Mouse (Mus musculus) urinary bladder, postnatal 25 days (tissue): ENCODE results near the gene Vcl.

Source experiments
- DNase-seq: peaks from one replicate; pipeline ENCODE4 v3.0.0; 2022; ENCODE audit warnings: low spot score

The Vcl gene

GRCm38 (mm10) chr14:21065490-21066162 lies 136.4 kb downstream of the Vcl start:
- DNase-seq = no peak

DNA sequence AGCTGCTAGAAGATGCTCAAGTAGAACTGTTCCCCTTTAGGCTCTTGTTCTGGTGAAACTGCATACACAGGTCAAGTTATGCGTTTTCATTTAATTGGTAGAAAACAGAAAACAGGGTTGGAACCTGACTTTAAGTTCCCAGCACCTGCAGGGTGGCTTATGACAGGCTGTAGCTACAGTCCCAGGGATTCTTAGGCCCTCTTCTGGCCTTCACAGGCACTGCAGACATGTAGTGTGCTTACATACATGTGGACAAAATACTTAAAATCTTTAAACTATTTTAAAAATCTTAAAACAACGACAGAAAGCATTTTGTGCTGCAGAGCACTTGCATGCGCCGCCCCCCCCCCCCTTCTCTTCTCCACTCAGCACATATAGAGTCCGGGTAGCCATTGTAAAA lies 140.4 kb downstream of the Vcl start:
- DNase-seq = no peak

DNA sequence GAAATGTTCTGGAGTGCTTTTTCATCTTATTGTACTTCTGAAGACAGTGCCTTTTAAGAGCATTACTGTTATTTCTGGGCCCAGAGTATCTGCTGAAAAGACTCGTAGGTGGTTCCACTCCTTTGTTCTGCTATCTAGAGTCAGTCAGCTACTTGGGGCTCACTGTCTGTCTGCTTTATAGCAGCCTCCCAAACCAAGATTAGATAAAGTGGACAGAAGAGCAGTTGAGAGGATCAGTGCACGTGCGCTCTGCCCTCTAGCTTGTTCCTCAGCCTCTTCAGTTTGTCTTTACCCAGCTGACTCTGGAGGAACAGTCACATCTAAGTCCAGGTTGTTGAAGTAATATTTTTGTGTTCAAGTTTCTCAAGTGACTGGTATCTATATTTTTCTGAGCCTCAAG lies 144.8 kb downstream of the Vcl start:
- no peak for DNase-seq

DNA sequence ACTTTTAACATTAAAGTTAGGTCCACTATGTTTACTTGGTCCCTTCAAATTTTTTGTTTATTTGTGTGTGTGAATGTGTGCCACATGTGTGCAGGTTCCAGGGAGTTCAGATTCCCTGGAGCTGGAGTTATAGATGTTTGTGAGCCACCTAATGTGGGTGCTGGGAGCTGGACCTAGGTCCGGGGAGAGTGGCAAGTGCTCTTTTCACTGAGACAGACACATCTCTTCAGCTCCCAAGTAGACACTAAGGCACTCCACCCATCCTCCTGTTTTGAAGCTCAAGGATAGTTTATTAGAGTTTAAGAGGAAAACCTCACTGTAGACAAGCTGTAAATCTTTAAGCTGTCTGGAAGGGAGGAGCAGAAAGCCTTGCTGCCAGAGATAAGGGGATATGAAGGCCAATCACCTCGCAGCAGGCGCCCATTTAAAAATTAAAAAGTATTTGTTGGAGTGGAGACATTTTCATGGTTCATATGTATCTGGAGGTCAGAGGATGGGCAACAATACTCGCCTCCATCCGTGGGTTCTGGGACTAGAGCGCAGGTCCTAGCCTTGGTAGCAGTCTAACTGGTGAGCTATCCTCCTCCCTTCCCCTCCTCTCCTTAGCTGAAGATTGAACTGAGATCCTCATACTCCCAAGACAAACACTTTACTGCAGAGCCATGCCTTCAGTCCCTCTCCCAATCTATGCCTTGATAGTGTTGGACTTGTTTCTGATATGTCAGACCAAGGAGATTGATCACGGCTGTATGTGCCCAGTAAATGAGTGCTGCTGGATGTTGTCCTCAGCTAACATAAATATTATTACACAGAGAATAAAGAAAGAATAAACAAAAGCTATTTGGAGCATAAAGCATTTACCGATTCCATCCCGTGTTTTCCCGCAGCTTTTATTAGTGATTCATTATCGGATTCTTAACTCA lies 145.5 kb downstream of the Vcl start:
- DNase-seq = no peak

DNA sequence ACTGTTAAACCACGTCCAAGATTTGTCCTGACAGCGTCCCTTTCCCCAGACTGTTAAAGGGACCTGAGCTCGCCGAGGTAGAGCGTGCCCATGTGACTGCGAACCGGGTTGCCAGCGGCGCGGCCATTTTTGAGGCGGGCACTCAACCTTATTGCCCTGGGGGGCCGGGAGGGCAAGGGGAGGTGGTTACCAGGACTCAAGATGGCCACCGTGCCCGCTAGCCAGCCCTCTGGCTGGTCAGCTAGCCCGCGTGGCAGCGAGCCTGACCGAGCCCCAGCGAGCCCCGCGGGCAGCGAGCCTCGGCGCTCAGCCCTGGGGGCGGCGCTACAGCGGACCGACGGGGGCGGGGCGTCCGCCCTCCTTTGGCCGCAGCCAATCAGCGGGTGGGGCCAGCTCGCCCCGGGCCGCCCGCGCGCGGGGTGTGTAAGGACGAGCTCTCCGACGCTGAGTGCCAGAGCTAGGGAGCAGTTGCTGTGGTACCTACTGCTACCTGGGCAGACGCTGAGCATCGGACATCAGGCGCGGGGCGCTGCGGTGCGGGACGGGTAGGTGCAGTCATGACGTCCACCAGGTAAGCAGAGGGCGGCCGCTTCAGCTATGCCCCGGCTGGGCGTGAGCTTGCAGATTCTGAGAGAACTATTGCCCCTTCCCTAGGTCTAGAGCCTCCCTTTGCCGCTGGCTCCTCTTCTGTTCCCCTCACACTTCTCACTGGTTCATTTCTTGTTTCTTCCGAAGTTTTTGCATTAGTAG lies 146.7 kb downstream of the Vcl start:
- DNase-seq = peak; percentile 92

- DNase-seq = no peak
Observed at GRCm38 (mm10) chr14:21076501-21077194, 147.4 kb downstream of the Vcl start.

DNA sequence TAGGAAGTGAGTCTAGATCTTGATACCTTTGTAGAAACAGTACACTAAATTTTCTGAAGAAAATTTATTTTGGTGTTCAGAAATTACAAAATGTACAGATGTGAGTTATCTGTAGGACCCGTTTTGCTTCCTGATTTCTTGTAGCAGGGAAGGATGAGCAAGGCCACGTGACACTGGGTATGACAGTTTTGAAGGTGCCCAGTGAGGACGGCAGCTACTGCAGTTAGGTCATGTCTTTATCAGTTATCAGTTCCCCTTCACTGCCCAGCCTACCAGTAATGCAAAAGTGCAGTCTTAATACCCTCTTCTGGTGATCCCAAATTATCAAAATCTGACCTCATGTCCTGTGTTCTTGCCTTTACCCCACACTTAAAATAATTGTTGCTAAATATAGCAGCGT lies 148.7 kb downstream of the Vcl start:
- DNase-seq = no peak

DNA sequence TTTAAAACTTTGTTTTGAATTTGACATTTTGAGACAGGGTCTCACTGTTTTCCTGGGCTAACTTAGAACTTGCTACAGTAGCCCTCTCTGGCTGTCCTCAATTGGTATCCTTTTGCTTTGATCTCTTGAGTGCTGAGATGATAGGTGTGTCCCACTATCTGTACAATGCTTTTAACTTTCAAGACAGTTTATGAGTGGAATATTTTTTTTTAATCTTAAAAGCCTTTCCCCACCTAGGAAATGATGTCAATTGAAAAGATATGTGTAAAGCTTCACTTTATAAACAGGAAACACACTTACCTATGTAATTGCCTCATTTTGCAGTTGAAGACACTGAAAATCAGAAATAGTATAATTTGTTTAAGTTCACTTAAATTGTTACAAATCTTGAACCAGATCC lies 149.3 kb downstream of the Vcl start:
- no peak for DNase-seq

DNA sequence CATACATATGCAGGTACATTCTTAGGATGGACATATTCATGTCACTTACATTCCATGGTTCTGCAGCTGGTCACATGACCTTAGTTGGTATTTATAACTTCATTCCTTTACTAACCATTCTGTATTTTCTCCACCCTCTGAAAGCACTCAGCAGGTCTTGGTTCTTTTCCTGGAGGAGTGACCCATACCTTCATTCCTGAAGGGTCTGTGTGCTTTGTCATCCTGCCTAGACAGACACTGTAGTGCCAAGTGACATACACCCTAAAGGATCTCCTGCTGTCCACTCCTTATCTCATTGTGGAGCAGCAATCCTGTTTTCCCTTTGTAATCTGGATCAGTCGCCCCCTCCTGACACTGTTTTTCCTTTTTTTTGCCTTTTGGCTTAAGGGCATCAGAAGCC lies 153.6 kb downstream of the Vcl start:
- DNase-seq = no peak
